Mouse (Mus musculus) frontal cortex, postnatal 25 days (tissue): ENCODE results near the gene Sgcd.
"Not testable (repeated sequence)": the region's sequence is repeated elsewhere in the genome, so short reads cannot be mapped to it uniquely, and the experiment has no call there.

Experiments used
- DNase-seq, 2 experiments: peaks; one replicate each; pipeline ENCODE4 v3.0.0; 2022; ENCODE audit warnings: low spot score in 2 of 2

Gene Sgcd

DNA sequence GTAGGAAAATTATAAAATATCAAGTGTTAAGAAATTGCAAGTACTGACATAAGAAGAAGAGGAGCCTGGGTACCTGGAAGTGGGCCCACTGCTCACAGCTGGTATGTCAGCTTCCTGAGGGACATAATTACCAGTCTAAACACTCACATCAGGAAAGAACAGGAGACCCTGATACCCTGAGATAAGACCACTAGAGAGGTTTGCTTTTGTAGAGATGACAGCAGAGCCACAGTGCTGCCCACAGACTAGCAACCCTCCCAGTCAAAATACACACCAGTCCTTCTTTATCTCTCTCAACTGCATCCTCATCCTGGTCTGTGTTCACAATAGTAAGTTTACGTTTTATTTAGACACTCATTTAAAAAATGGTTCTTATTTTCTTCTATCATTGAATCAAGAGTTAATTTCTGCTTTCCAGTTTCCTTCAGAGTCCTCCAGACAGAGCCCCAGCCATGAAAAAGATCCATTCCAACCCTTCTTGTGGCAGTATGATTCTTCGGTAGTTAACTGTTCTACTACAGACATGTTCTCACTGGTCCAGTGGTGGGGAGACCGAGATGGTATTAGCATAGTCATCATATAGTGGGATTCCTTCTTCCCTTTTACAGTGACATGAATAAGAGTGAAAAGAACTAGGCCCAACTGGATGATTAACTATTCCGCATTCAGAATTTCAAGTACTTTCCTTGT, 211.4 kb downstream of the Sgcd start:
- no peak for DNase-seq

DNA sequence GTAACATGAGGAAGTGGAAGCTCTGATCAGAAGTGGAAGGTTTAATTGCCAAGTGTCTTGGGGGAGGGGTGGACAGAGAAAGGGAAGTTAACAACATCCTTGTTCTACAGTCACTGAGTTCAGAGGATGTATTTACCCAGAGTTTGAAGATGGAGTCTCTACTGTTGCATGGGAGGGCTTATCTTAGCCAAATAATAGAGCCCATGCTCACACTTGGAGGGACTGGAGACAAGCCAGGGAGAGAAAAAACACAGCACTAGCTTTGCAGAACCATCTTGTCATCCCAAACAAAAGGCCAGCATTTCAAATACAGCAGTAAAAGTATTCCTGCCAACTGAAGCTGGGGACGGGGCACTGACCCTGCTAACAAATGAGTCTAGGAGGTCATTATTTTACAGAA, 212.8 kb downstream of the Sgcd start:
- no peak for DNase-seq

- DNase-seq: no peak
Measured at GRCm38 (mm10) chr11:47765859-47766258, 222.9 kb downstream of the Sgcd start.

- not testable (repeated sequence) for DNase-seq
Measured at GRCm38 (mm10) chr11:47763569-47763968, 225.2 kb downstream of the Sgcd start.

- DNase-seq: no peak
Measured at GRCm38 (mm10) chr11:47759015-47759414, 229.8 kb downstream of the Sgcd start.

DNA sequence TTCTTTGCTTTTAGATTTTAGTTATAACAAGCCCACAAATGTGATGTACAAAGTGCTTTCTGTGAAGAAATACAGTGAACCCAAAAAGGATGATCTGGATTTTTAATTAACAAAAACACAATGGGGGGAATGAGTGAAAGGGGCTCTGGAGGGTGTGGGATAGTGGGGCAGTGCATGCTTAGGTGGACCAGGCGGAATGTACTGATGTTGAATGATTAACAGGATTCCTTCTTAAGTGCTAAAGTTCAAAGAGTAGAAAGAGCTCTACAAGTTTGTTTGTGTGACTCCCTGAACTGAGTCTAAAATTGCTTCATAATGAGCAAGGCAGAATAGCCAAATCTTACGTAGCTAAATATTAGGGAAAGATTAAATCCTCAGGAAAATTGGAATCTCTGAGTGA, 246.0 kb downstream of the Sgcd start:
- no peak for DNase-seq

GRCm38 (mm10) chr11:47704930-47705787, 283.6 kb downstream of the Sgcd start:
- DNase-seq: peak in 1 of 2 experiments; percentile 8

DNA sequence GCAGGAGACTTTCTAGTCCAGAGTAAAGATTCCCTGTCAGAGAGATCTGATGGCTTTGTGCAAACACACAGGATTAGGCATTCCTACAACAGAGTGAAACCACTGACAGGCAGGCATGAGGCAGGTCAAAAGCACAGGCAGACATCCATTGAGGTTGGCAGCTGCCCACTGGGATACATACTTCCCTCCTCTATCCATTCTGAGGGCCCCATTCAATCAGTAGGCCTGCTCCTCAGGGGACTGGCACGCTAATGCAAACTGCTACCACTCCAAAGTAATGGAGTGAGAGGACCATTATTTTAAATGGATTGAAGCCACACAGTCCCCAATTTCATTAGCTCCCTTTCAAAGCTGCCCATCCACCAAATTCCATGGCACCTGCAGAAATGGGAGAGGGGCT, 293.2 kb downstream of the Sgcd start:
- no peak for DNase-seq

- DNase-seq: peak in 1 of 2 experiments; percentile 13
Measured at GRCm38 (mm10) chr11:47658135-47658534, 330.6 kb downstream of the Sgcd start.

DNA sequence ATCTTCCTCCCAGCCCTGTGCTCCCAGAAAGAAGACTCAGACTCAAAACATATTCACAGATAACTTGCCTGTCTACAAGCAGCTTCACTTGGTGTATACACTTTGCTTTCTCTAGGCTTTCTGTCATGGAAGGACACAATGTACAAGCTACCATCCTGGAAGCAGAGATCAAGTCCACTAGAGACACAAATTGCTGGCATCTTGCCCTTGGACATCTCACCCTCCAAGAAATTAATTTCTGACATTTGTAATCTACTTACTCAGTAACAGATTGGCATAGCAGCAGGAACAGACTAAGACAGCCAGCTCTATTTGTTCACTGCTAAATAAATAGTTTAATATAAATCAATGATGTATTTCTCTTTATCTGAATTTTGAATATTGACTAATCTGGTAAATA, 342.9 kb downstream of the Sgcd start:
- DNase-seq: no peak

DNA sequence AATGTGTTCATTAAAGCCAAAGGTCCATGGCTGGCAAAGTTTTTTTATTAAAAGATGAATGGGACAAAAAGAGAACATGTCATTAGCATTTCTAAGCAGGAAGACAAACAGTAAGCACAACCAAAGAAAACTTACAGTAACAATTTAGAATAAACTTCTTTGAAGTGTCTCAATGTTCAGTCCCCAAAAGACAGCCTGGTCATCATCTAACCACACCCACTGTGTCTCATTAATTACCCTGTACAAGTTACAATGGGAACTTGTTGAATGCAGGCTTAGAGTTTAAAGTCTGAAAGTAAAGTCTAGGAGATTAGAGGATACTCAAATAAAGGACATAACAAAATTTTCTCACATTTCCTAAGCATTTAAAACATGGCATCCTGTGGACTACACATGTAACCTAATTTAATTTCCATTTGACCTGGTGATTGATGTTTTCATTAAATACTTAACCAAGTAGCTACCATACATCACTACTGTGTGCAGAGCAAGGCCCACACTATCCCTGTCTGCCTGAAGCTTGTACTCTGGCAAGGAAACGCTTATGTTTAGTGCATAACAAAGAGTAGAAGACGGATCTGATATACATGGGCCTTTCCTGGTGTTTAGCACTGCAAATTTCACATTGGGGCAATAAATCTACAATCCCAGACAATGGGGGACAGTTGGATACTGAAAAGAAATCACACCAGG, 347.1 kb downstream of the Sgcd start:
- DNase-seq: no peak

DNA sequence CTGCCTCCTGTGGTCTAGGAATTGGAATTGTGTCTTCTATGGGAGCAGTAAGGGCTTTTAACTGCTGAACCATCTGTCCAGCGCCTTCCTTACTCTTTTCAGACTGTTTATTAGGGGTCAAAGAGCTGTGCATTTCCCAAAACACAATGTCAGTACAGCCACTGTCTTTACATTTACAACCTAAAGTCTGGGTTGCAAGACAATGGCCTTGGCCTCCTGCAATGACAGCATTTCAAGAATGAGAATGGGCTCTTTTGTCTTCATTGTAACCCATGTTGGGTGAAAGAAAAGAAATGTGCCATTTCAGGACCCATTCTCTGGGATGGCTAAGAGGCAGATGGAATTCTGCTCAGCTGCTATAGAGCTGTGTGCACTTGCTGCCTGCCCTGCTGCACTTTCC, 348.2 kb downstream of the Sgcd start:
- no peak for DNase-seq

GRCm38 (mm10) chr11:47630186-47630585, 358.6 kb downstream of the Sgcd start:
- DNase-seq: no peak

- no peak for DNase-seq
Measured at GRCm38 (mm10) chr11:47609892-47610291, 378.9 kb downstream of the Sgcd start.

DNA sequence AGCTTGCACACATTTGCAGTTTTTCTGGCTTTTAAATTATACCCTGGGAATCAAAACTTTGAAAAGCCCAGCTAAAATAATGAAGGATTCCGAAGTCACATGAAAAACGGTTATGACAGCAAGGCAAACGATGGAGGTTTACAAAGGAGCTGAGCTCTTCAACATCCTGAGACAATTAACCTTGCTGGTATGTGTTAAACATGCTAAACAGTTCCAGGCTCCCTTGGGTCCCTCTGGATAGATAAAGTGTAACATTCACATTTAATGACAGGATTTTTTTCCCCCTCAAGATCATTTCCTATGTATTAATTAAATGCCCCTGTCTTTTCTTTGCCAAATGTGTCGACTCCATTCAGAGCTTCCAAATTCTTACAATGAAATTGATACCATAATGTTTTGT, 414.1 kb downstream of the Sgcd start:
- no peak for DNase-seq

GRCm38 (mm10) chr11:47568488-47568887, 420.3 kb downstream of the Sgcd start:
- no peak for DNase-seq

DNA sequence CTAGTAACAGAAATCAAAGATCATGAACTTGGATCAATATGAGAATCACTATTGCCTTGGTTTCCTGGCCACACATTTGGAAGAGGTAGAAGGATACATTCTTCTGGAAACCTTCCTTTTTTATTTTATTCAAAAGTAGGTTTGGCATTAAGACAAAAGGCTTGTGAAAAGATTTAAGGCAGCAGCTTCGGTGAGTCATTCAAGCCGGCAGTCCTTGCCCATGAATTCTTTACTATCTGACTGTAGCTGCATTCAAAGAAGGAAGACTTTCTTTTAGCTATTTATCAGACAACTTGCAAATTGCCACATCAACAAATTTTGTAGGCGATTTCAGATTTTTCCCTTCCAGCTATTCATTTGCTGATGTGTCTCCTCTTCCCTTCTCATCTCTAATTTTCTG, 422.6 kb downstream of the Sgcd start:
- DNase-seq: no peak

DNA sequence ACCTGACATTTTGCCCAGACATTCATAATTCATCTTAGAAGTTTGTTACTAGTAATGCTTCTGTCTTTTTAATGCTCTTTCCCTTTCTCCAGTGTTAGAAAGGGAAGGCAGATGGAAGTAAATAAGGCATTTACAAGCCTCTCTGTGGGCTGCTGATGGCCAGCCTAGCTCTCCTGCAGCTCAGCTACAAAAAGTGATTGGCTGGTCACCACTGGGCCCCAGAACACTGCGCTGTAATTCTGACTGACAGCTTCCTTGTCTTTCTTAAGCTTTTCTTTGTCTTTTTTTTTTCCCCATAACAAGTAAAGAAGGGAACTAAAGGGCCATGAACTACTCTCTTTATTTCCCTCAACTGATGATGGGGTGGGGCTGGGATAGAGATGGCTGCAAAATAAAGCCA, 463.9 kb downstream of the Sgcd start:
- no peak for DNase-seq

DNA sequence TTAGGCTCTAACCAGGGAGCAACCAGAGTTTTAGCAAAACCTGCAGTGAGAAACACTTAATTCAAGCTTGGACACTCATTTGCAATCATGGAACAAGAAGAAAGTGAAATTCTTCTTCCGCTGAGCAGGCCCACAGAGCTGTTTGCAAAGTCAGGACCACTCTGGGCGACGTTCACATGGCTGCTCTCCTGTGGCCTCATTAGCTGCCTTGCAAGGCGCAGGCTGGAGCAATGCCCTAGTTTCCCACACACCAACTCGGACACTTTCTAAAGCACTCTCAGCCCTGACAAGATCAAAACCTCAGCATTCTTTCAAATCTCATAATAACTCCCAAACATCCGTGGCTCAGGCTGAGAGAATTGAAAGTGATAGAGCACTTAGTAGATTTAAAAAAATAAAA, 480.7 kb downstream of the Sgcd start:
- DNase-seq: no peak

DNA sequence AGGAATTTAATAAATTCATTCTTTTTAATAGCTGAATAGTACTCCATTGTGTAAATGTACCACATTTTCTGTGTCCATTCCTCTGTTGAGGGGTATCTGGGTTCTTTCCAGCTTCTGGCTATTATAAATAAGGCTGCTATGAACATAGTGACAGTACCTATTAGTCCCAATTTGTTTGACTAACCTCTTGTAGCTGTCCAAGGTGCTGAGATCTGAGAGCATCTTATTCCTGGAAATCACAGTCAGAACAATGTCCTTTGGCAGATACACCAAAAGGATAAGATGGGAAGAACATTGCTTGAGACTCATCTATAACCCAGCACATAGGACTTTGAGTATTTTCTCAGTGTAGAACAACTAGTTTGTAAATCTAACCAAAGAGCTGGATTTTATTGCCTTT, 485.5 kb downstream of the Sgcd start:
- DNase-seq: not testable (repeated sequence)

DNA sequence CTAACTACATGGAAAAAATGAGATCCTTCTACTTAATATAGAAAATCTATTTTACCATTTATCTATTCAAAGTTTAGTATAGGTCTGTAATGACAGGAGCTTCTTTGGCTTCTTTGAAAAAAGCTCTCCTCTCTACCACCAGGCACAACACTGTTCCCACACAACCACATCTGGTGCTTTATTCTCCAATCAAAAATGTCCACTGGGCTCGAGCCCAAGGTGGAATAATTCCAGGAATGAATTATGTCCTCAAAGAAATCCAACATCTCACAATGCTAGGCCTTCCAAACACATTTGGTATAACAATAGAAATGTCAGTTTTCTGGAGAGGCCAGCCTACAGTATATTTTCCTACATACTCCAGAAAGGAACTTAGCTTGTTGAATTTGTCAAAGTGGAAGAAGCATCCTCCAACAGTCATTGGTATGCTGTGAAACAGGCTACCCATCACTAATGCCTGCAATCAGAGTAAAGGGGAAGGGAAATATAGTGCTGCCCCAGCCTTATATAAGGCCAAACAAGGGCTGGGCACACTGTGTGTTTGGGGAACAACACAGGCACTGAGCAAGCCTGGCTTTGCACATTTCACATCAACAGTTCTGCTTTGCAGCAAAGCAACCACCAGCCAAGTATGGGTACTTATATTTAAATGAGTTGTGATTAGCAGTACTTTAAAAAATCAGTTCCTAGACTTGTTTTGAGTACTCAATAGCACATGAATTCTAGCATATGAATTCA, 515.1 kb downstream of the Sgcd start:
- DNase-seq: peak in 1 of 2 experiments; percentile 8

DNA sequence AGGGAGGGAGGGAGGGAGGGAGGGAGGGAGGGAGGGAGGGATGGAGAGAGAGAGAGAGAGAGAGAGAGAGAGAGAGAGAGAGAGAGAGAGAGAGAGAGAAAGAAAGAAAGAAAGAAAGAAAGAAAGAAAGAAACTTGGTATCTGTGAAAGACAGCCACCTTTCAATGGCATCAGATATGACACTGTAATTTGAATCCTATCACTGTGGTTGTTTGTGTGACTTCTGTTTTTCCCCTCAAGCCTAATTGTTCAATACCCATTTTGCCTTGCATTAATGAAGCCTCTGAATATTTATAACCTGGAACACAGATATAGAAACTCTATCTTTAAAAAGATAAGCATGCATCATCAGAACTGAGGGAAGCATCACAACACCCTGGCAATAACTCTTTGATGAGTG, 528.1 kb downstream of the Sgcd start:
- not testable (repeated sequence) for DNase-seq
